Mouse (Mus musculus) embryo, embryonic 11.5 days (tissue): Measurements from ENCODE around the gene Mtcl1.

Experiments
- DNase-seq: peaks from one replicate; pipeline ENCODE4 v3.0.0-alpha.2; 2012; ENCODE audit warnings: low read depth, low spot score

The Mtcl1 gene

DNA sequence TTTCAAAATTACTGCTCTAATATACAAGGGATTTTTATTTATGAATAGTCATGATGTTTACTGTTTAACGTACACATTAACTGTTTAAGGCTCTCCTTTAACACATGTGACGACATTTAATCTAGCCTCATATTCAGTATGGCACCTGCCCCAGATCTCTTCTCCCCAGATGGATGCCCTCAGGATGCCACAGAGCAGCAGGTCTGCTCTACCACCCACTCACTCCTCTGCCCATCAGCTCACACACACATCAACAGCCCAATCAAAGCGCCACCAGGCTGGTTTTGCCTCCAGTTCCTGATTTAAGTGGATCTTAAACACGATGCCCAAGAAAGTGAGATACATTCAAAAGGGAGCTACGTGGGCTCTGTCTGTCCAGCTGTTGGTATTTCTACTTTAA lies 41.1 kb downstream of the Mtcl1 start:
- no peak for DNase-seq

DNA sequence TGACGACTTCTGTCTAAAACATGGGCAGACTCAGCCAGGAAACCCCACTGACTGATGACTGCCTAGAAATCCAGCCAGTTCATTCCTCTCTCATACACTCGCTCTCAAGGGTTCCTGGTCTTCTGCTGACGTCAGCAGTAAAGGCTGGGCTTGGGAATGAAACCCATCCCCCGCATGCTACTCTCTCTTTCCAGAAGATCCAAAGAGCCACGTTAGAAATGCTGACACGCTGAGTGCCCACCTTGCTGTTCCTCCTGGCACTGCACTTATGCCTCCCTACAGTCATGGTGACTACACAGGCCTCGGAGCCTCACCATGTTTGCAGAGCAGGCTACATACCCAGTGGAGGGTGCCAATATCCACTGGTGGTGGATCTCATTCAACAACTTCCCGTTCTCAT lies 41.7 kb downstream of the Mtcl1 start:
- DNase-seq, result no peak

DNA sequence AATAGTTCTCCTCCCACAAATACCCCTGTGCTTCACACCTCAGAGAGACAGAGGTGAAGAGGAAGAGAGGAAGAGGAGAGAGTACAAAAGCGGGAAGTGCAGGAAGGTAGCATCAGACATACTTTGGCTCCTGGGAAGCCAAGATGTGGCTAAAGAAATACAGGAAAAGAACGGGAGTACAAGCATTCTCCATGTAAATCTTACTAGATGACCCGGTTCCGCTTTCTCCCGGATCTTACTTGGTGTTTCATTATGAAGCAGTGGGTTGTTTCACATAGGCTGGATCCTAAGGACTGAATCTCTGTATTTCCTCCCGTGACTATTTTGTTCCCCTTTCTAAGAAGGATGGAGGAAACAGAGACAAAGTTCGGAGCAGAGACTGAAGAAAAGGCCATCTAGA lies 43.9 kb downstream of the Mtcl1 start:
- DNase-seq, result no peak

DNA sequence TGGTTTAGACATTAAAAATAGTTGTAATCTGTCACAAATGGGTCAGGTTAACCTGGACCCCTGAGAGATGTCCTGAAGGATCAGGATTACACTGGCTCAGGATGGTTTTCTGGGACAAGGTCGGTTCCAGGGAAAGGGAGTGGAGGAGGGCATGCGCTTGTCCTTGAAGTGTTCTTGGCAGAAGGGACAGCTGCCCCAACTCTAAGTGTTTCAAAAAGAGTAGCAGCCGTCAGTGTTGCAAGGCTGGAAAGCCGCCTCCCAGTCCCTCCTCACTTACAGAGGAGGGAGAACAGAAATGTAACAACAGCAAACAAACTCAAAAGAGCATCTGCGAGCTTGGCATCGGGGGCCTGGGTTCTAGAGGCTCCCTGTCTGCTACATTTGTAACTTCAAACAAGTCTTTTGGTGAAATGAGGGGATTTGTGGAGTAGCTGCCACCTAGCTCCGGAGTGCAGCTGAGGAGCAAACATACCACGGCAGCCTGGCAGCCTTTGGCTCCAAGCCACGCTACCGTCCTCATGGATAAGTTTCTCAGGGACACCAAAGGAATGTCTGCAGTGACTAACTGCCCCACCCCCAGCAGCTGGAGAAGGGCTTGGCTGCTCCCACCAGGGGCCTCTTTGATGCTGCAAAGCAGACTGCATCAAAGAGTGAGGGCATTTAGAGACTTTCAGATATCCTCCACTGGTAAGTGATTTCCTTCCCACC lies 44.5 kb downstream of the Mtcl1 start:
- DNase-seq, result no peak

DNA sequence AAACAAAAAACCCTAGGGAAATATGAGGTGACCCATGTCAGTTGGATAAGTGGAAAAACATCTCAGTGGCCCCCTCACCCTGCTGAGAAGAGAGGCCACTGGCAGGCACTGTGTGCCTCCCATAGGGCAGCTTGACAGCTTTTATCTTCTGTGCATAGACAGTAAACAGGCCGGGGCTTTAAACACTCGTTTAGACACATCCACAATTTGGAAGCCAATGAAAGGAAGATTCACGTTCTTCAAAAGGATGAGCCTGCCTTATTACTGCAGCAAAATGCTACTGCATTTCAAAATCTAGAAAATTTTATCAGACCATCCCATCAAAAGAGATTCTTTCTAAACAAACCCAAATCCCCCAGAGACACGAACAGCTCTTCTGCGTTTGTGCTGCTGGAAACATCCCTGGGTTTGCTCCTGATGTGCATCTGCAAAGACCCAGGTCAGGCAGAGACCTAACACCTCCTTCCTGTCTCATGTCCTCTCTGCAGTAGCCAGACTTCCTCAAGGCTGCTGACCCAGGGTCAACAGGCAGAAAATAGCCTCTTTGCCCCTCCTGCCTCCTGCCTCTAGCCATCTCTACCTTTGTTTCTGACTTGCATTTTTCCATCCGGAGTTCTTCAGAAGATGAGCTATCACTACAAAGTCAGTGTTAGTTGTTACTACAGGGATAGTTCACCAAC lies 46.6 kb downstream of the Mtcl1 start:
- no peak for DNase-seq

DNA sequence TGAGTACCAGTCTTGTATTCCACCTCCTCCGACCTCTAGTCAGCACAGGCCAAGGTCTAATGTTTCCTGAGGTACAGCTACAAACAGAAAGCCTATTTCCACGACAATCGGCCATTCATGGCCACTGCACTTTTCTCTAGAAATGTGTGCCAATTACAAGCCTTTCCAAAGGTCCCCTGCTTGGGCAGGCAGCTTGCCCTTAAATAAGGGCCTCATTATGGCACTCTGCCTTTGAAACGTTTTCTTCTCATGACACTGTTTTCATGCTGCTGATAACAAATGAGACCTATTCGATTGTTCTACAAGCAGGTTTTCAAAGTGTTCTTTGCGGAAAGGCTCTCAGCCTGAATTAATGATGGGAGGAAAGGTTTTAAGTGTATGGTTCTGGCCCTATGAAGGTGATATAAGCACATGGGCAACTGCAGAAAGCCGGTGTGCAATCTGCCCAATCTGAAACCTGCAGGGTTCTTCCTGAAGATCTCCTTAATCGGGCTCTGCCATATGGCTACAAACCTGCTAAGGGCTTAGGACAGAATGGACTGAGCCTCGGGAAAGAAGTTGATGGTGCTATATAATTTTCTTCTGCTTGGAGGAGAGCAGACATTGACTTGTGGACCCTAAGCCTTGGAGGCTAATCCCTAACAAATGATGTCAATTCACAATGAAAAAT lies 47.8 kb downstream of the Mtcl1 start:
- DNase-seq, result no peak

DNA sequence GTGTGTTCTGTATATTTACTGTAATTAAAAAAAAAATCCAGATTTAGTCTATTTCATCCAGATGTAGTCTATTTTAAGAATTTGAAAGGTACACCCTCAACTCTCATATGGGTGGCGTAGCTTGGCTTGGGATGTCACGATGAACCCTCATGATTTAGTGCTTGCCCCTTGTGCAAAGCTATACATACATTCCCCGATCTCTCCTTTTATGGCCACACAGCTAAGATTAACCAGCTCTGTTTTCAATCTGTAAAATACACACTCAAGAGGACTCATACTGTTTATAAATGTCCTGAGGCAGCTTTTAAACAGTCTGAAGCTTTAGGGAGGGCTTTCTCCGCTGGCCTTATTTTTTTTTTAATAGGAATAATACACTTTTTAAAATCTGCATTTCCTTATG lies 49.8 kb downstream of the Mtcl1 start:
- no peak for DNase-seq

DNA sequence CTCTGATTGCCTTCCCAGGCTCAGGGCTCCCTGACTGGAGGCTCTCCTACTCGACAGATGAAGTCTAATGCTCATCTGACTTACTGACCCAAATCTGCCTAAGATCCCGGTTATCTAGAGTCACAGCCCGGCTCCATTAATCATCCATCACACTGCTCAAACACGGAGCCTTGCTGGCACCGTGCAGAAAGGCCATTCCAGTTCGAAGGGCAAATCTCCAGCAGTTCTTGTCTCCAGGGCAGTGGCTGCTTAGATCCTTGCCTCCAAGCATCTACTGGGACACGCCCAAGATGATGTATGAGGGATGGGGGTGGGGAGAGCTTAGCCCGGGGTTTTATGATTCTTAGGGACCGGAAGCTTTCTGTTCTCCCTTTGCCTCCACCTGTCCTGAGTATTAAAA lies 55.0 kb downstream of the Mtcl1 start:
- no peak for DNase-seq

DNA sequence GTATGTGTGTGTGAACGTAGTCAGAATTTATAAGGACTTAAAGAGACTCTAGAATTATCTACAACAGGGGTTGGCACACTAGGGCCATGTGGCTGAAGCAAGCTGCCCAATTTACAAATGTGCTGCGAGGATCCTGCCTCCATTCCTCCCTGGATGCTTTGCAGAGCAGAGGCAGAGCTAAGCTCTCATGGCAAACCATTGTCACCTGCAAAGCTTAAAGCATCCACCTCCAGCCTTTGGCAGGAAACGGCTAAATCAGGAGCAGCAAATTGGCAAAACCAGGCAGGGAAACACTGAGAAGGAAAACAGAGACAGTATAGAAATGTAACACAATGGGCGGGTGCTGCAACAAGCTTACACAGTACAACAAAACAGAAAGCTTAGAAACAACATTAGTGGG lies 61.2 kb downstream of the Mtcl1 start:
- no peak for DNase-seq

DNA sequence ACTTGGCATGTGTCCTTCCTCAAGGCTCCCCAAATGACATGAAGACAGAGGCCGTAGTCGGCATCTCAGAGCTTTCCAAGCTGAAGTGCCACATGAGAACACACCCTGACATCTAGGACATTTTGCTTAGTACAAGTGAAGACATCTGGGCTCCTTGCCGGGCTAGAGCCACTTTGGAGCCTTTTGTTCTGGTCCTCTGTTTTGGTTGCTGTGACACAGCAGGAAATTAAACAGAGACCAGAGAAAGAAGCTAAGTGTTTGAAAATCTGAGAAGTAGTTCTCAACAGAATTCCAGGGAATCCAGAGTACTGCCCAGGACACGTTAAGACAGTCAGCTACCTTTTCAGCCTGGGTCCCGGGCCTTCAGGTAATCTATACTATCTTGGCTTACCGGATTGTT lies 68.2 kb downstream of the Mtcl1 start:
- DNase-seq, result no peak

DNA sequence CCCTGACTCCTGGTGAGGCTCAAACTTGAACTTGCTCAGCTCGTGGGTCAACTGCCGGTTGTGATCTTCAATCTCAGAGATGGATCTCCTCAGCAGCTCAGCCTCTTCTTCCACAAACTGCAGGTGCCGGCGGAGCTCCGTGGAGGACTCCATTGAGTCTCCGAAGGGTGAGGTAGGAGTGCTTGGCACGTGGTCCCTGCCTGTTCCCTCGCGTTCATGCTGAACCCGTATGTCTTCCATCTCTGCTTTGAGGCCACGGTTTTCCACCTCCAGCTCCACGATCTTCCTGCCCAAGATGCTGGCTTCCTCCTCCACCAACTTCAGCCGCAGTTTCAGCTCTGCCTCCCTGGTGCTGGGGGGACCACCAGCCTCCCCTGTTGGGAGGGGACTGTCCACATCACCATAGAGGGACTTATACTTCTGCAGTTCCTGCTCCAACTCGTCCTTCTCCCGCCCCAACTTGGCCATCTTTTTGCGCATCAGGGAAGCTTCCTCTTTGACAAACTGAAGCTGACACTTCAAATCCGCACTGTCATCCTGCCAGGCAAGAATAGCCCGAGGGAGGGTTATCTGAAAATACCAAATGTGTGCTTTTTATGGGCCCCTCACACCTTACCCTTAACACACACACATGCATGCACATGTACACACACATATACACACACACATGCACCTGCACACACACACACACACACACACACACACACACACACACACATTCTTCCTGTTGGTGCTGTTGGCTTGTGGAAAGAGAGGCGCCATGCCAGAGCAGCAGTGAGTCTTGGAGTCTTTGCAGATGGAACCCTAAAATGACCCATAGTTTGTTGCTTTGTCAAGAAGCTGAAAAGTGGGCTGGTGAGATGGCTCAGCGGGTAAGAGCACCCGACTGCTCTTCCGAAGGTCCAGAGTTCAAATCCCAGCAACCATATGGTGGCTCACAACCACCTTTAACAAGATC lies 69.4 kb downstream of the Mtcl1 start:
- DNase-seq, result no peak

DNA sequence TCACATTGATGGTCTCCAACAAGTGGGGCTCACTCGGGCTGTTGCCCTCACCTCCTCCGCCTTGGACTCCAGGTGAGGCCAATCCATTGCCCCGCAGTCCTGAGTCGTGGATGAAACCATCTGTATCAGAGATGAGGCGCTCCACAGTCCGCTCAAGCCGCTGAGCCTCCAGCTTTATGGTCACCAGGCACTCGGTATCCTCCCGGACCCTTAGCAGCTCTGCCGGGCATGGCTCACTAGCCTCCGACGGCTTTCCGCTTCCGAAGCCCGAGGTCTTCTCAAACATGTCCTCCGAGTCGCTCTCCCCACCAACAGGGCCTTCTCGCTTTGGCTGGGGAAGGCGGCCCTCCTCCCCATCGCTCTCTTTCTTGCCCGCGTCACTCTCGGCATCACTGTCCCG lies 70.2 kb downstream of the Mtcl1 start:
- no peak for DNase-seq

DNA sequence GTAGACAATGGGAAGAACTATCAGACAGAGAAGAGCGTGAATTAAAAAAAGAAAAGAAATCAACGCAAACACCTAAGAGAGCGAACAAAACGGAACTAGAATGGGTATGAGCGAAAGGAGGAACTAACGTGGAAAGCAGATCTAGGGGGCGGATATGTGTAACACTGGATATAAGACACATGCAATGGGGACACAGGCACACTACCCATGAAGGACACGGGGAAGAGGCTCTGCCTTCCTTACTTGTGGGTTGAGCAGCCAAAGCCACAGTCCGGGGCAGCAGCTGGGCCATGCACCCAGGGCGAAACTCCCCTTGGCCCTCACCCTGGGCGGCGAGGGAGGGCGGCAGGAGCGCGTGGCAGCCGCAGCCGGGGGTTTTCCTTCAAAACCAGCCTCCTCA lies 71.4 kb downstream of the Mtcl1 start:
- DNase-seq, result no peak

DNA sequence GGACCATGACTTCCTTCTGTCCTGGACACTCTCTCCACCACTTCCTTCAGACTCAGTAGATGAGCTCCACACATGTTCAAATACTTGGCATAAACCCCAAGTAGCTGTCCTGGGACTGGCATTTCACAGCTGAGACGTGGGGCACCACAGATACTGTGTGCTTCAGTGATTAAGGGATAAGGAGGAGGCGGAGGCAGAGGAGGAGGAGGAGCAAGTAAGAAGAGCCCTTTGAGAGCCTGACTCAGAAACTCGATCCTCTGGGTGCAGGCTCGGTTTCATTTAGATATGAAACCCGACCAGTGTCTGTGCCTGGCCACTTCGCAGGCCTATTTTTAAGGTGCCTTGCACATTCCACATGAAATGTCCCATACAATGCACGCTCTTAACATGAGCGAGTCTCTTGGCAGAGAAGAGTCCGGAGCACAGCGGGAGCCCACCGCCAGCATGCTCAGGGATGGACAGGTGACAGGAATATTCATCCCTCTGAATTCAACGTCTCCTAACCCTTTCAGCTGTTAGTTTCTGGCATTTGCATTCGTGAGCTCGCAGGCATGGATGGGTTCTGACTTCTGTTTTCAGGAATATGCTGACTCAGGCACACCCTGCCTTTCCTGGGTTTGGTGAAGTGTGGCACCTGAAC lies 74.8 kb downstream of the Mtcl1 start:
- DNase-seq, result no peak

DNA sequence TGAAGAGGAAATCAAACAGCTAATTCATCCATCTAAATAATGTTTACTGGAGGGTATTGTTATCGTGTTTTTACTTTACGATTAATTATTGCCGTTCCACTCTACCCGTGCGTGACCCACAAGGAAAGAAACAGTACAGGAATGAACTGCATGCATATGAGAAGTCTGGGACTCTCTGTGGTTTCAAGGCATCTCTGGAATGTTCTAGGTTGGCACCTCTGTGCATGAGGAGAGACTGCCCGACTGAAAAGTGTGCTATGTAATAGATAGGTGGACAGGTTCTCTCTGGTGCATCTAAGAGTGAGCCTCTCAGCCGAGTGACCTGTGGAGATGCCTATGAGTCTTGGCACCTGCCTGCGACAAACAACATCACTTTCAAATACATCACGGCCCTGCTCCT lies 78.7 kb downstream of the Mtcl1 start:
- no peak for DNase-seq

DNA sequence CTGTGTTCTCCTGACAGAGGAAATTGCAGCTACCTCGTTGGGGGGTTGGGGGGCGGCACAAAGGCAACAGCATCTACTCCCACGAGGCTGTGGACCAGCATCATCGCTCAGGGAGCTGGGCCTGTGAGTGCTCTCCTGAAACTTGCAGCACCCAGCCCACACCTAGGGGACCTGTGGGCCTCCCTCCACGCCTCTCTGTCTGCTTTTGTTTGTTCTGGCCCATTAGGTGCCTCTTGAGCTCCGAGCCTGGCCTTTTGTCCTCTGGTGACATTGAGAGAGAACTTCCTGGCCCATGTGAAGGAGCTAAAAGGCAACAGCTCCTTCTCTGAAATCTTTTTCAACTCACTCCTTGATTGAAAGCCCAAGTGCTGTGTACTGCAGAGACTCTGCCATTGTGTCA lies 79.8 kb downstream of the Mtcl1 start:
- DNase-seq, result no peak

DNA sequence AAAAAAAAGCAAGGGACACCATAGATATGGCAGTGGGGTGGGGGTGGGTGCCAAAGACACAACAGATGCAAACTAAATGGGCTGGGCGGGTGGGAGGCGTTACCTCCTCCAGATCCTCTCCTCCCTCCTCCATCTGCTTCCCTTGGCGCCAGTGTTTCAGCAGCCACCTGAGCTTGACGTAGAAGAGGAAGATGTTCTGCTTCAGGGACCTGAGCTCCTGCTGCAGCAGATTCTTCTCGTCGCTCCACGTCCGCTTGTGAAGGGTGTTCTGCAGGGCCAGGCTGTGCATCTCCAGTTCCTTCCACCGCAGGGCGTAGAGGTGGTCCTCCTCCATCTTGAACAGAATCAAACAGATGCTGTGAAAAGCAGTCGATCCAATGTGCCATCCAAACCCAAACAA lies 81.4 kb downstream of the Mtcl1 start:
- DNase-seq, result no peak

DNA sequence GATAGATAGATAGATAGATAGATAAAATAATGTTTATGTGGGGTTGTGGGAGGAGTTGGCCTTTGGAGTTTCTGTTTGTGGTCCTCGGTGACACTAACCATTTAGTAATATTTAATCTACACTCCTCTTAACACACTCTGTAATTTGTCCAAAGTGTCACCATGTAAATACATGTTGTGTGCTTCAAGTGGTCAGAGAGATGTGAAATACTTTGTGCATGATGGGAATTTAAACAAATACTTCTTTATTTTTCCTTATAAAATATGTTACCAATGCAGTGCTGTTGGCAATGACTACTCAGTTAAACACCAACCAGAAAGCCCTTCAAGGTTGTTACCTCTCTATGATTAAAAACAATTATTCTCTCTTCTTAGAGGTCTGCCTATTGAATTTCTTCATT lies 83.9 kb downstream of the Mtcl1 start:
- DNase-seq, result no peak

DNA sequence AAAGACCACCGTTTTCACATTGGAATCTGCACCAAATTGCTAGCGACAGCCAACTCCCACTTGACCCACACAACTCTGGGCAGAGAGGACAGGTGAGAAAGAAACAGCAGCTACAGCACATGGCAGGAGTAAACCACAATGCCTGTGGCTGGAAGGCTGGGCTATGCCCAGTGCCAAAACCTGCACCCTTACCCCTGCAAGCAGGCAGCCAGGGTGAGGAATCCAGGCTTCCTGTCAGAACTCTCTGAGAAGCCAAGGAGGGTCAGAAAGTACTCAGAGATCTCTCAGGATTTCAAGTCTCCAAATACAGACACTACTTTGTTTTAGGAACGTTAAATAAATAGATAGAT lies 84.3 kb downstream of the Mtcl1 start:
- no peak for DNase-seq

DNA sequence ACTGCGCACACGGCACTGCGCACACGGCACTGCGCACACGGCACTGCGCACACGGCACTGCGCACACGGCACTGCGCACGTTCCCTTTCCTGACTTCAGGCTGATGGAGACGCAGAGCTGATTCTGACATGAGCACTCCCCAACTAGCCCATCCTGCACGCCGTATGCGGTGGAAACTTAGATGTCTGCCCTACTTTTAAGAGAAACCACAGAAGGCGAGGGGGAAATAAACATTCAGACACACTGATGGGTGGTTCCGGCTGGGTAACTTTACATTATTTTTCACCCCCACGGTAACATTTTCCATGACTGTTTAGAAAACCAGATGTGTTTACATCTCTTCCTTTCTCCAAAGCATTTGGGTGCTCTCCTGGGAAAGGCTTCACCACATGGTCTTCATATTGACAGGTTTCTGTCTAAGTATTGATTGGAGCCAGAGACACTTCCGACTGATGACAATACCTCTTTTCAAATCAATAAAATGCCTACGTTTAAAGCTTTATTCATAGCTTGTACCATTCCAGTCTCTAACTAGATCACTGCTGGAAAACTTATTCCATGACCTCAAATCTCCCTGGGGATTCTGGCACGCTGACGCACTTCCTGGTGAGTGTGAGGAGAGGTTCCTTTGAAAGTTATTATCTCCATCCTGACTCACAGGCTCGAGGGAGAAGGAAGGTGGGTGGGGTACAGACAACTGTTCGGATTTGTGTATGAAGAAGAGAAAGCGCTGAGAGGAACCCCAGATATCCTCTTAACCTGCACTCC lies 84.8 kb downstream of the Mtcl1 start:
- DNase-seq, result no peak
